Mouse (Mus musculus): ENCODE measurements around the gene Wdfy3.

Gene Wdfy3

GRCm38 (mm10) chr5:101996036-101996735 lies 73.5 kb downstream of the Wdfy3 start:
- no peak for DNase-seq

- DNase-seq, result peak; percentile 19
These were observed 74.2 kb downstream of the Wdfy3 start for GRCm38 (mm10) chr5:101995451-101995995.

GRCm38 (mm10) chr5:101993996-101994395 lies 75.7 kb downstream of the Wdfy3 start:
- DNase-seq, result no peak

DNA sequence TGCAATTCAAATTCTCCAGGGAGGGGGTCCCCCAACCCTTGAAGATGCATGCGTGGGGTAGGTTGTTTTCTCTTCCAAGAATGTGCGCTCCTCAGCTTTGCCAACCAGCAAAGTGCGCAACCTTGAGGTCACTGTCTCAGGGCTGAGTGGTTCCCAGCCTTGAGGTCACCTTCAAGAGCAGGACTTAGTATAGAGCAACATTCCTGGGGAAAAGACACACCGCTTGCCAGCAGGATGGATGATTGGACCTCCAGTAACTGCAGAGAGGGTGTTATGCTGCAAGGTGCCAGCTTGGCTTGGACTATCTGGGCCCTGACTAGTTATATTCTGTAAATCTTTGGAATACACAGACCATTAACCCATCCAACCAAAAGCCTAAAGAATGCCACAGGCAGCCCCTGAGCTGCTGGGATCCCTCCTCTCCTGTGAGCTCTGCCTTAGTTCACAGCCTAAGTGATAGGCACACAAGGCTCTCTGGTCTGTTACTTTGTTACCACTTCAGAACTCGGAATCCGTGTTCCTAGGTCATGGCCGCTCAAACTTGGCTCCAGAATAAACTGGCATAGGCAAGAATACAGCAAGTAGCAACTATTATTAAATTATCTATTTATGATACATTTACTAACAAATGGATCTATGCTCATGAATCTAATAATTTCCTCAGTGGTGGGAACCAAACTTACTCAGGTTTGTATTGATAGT lies 76.6 kb downstream of the Wdfy3 start:
- DNase-seq, result no peak

- DNase-seq, result no peak
These were observed 79.3 kb downstream of the Wdfy3 start for GRCm38 (mm10) chr5:101990298-101990845.

GRCm38 (mm10) chr5:101988476-101988875 lies 81.2 kb downstream of the Wdfy3 start:
- DNase-seq, result no peak

DNA sequence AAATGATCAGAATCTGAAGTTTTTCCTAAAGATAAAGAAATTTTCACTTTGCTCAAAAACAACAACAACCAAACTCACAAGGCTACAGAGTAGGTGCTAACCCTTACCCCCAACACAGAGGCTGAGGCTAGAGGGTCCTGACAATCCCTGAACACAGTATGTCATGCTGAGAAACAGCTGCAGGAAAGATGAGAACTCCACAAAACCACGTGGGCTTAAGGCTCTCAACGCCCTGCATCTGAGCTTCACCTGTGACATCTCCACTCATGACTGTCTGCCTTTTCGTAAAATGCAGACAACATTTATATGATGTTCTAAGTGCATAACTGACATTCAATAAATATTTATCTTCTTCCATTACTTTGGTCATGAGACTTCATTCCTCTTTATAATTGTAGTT lies 83.0 kb downstream of the Wdfy3 start:
- no peak for DNase-seq

DNA sequence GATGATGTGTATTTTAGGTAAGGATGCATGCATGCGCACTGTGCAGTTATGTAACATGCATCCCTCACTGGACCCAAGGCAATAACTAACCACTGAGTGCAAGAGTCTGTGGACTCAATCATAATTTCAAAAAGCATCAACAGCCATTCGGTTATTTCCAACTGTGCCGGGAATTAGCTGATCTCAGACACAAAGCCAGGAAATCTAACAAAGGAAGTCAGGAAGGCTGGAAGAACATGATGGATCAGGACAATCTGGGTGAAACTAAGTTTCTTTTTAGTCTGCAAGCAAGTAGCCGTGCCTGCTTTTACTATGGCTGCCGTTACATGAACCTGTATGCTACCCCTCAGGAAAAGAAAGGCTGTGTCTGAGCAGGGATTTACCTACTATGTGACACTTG lies 87.5 kb downstream of the Wdfy3 start:
- DNase-seq, result no peak

- peak; percentile 56 for DNase-seq
These were observed 90.1 kb downstream of the Wdfy3 start for GRCm38 (mm10) chr5:101979594-101979993.

DNA sequence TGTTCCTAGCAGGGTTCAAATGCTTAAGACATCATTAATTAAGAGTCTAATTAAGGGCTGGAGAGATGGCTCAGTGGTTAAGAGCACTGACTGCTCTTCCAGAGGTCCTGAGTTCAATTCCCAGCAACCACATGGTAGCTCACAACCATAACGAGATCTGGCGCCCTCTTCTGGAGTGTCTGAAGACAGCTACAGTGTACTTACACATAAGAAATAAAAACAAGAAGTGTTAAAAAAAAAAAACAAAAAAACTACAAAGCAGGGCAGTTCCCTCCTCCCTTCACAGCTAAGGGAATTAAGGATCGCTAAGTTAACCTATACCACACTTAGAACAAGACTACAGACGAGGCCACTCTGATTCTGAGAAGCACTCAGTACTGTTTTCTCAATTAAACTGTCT lies 97.1 kb downstream of the Wdfy3 start:
- peak; percentile 25 for DNase-seq

GRCm38 (mm10) chr5:101968153-101968851 lies 101.4 kb downstream of the Wdfy3 start:
- no peak for DNase-seq

DNA sequence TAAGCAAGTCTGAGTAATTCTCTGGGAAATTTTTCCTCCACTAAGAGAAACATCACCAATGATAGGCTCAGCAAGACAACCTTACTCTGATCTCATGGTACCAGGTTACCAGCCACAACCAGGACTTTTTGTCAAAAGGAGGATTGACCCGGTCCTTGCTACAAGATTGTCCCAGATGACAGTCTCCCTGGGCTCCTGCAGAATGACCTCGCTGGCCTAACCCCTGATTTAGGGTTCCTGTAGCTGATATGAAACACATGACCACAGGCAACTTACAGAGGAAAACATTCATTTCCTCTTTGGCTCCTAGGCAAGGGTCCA lies 101.9 kb downstream of the Wdfy3 start:
- DNase-seq, result no peak

- DNase-seq, result no peak
These were observed 106.9 kb downstream of the Wdfy3 start for GRCm38 (mm10) chr5:101962824-101963223.

GRCm38 (mm10) chr5:101959369-101959768 lies 110.4 kb downstream of the Wdfy3 start:
- no peak for DNase-seq

GRCm38 (mm10) chr5:101958941-101959340 lies 110.8 kb downstream of the Wdfy3 start:
- no peak for DNase-seq

GRCm38 (mm10) chr5:101957419-101957818 lies 112.3 kb downstream of the Wdfy3 start:
- DNase-seq, result no peak

DNA sequence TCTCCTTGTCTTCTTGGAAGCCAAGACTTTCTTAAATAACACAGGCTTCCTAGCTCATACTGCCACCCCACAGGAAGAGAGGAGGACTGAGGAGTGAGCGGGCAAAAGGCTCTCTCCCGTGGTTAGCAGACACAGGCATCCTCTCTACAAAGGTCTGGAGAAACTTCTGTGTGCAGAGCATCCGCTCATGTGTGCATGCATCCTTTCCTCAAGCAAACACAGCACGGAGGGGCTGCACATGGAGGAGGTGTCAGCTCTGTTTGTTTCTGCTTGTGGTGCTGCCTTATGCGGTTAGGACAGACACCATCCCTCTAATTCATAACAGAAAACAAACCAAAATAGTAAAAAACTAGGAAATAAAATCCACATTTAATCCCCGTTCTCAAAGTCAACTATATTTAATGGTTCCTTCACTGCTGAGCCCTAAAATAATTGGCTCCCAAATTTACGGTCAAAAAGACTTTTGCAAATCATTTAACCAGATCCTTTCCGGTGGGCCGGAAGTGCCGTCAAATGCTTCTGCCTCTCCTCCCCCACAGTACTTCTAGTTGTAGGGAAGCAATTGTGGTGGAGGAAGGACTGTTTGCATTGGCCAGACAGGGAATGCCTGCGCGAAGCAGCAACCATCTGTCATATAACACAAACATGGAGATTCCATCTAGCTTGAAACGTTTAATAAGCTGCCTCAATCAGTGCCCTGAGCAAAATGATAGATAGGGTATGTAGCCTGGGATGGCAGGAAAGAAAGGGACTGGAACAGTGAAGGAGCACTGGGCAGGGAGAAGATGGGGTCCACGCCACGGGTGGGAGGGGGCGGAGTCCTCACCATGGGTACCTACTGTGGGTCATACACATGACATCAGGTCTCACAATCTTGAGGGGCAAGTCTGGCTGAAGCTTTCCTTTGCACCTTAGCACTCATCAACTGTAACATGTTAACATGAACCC lies 115.1 kb downstream of the Wdfy3 start:
- DNase-seq, result no peak

DNA sequence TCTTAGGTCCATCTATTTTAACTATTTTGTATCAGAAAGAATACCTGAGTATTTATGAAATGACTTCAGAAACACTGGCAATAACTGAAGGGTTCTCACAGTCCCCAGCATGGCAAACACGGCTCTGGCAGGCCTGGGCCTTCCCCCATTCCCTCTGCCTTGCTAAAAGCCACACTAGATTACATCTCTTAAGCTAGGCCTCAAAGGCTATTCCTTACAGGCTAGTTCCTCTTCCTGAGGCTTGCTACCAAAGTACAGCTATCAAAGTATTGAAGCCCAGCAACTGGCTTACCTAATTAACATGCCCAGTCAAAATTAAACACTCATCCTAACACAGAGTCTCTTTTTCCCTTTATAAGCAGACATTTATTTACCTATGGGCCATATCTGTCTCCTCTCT lies 117.8 kb downstream of the Wdfy3 start:
- DNase-seq, result no peak

DNA sequence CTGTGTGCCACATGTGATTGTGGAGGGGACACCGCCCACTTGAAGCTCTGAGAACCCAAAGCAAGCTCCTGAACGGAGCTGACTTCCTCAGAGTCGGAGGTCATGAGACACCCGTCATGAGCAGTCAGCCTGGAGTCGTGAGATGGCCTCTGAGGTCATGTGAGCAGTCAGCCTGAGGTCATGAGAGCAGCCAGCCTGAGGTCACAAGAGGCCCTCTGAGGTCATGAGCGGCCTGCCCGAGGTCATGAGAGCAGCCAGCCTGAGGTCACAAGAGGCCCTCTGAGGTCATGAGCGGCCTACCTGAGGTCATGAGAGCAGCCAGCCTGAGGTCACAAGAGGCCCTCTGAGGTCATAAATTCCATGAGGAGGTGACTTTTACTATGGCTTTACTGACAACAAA lies 120.4 kb downstream of the Wdfy3 start:
- DNase-seq, result no peak

DNA sequence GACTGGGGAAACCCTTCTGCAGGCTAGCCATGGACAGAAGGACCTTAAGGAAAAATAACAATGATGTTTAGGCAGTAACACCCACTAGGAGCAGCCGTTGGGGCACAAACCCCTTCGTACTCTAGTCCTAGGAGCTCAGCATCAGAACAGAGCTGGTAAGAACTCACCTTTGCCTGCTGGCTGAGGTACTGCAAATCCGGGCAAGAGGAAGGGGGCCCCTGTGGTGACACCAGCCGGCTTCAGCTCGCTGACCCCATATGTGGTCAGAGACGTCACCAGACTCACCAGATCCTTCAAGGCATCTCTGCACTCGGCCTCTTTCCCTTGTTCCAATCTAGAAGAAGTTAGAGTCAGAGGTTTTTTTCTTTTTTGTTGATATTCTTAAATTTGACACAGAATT lies 121.1 kb downstream of the Wdfy3 start:
- no peak for DNase-seq

DNA sequence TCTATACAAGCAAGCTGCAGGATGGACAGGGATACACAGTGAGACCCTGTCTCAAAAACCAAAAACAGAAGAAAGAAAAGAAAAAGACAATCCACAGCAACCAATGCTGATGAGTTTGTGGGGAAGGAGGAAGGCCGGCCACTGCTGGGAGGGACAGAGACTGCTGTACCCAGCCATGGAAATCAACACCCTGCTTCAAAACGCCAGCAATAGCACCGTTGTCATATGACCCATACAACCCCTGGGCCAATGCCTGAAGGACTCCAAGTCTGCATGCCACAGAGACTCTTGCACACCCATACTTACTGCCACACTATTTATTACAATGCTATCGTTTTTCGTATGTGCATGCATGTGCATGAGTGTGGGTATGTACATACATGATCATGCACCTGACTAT lies 124.0 kb downstream of the Wdfy3 start:
- DNase-seq, result no peak

DNA sequence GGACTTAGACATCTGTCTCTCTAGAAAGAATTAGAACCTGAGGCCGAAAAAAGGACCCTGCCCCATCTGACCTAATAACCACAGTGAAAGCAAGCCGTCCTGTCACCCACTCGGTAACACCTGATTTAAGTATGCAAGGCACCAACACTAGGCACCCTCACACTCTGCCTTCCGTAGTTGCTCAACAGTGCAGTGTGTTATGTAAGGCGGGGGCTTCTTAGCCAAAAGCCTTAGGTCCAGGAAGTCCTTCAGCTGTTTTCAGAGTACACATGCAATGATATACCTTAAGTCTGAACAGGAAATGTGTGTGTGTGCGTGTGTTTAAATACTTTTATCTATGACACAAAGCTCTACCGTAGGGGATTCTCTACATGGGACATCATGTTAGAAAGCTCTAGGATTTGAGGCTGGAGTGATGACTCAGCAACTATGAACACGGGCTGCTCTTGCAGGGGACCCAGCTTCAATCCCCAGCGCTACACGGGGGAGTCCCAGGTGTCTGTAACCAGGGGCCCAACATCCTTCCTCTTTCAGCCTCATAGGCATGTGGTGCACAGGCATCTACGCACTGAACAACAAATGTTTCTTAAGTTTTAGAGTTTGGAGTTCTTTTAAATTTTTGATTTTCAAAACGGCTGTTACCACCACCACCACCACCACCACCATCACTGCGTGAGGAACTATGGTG lies 131.7 kb downstream of the Wdfy3 start:
- DNase-seq, result no peak
